Mouse (Mus musculus) heart, postnatal 0 days (tissue): Measurements from ENCODE around the gene Pax5.

Experiments used
- CTCF ChIP-seq: IDR thresholded peaks from 2 replicates; pipeline ENCODE4 v1.5.1; 2016; ENCODE audit warnings: antibody characterized with exemption, control low read depth, low read depth
- EP300 ChIP-seq: IDR thresholded peaks from 2 replicates; pipeline ENCODE4 v1.6.1; 2016; ENCODE audit warnings: antibody characterized with exemption, low read depth

DNA sequence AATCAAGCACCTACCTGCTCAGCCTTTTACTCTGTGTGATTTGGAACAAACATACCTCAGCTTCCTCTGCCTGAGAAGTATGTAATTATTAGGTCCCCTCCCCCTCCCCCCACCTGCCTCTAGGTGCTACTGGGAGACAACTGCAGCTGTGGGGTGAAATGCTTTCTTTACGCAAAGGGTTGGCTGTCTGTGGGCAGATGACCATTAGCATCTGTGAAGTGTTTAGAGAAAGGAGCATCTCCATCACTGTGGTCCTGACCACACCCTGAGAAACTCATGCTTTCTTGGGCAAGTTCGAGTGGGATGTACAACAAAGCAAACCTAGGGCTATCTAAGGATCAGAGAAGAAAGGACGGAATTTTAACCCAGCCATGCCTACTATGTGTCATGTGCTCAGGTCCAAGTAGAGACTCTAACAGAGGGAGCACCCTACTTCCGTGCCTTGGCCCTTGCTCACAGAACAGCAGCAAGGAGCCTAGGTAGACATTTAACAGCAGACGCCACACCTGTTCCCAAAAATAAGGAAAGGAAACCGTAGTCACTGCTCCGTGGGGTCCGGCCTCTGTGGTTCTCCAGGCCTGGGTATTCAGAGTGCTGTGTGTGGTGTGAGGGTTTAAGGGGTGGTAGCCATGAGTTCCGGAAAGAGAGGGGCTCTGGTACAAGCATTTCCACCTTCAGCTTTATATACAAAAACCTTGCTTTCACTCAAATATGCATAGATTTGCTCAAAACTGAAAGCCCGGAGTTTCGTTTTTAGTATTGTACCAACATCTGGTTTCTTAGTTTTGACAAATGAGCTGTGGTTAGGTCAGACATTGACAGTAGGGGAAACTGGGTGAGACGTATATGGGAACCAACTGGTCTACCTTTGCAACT is 85.8 kb downstream of the Pax5 start:
- TF ChIP-seq CTCF (no peak), EP300 (no peak)
